Mouse (Mus musculus): ENCODE results near the gene Tmem182. TPM values are rescaled to one million over a fixed set of nuclear protein-coding genes. Genes with fewer than 3 reads are reported as not detected.

The Tmem182 gene
- polyA plus RNA-seq, 1 experiment from 2014 or later = 1.5 TPM

DNA sequence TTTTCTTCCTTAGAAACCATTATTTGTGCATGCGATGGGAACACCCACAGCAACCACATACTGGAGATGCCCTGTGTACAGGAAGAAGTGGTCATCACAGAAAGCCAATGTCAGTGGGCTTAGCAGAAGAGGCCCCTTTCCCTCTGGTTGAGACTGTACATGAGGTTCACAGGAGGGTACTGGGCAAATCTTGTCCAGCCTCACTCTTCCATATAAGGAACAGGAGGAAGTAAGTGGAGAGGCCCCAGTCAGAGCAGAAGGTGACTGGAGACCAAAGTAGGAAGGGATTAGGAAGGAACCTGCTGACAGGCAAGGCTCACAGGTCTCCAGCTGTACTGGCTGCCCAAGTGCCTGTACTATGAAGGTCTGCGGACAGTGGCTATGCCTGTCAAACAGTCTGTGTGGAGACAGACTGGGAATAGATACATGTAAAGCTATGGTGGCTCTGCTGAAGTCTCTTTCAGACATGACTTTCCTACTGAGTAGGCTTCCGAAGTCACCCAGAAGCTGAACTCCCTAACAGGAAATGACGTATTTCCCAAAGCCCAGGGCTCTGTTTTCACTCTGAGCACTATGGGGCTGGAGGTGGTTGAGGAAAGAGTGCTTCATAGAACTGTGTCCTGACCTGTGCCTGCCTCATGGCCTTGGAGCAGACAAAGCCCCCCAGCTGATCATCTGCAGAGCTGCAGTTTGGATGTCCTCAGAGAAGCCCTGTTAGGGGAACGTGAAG, 35.8 kb downstream of the Tmem182 start:
- no peak; the same call in 1 of the 2 replicates for ATAC-seq (ENCODE audit: borderline replicate concordance, extremely low read depth, low FRiP score, low TSS enrichment)

DNA sequence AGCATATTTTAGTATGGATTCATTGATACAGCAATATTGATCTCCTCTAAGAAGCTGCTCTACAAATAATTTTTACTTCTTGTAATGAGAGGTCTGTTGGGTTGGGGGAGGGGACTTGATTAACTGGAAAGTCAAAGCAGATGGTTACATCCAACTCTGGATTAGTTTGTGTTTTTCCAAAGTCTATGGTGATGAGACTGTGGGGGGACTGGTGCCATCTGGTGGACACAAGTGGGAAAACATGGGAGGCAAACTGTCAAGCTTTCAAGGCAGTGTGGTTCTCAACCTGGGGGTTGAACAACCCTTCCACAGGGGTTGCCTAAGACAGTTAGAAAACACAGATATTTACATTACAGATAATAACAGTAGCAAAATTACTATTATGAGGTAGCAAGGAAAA, 39.2 kb downstream of the Tmem182 start:
- Histone ChIP-seq H3K4me3 (no peak overlapping the region), H3K4me2 (no peak overlapping the region), H3K4me1 (no peaks in the 10 kb centered on the region), H3K36me3 (no peaks in the 10 kb centered on the region), H3K9ac (no peak overlapping the region), H3K9me3 (no peaks in the 10 kb centered on the region), H3K27ac (no peak overlapping the region), H3K27me3 (no peaks in the 10 kb centered on the region)
- ATAC-seq (ENCODE audit: borderline replicate concordance, extremely low read depth, low FRiP score, low TSS enrichment) = no peak

More for the DNA sequence above, 35.8 kb downstream of the Tmem182 start:
- Histone ChIP-seq H3K36me3 (no peaks in the 10 kb centered on the region), H3K27ac (no peak overlapping the region), H3K4me2 (no peak overlapping the region), H3K27me3 (no peaks in the 10 kb centered on the region), H3K4me1 (no peaks in the 10 kb centered on the region), H3K4me3 (no peak overlapping the region), H3K9me3 (no peaks in the 10 kb centered on the region), H3K9ac (no peak overlapping the region)
- 77% methylated on average over 5 of the region's 5 CpGs for WGBS

DNA sequence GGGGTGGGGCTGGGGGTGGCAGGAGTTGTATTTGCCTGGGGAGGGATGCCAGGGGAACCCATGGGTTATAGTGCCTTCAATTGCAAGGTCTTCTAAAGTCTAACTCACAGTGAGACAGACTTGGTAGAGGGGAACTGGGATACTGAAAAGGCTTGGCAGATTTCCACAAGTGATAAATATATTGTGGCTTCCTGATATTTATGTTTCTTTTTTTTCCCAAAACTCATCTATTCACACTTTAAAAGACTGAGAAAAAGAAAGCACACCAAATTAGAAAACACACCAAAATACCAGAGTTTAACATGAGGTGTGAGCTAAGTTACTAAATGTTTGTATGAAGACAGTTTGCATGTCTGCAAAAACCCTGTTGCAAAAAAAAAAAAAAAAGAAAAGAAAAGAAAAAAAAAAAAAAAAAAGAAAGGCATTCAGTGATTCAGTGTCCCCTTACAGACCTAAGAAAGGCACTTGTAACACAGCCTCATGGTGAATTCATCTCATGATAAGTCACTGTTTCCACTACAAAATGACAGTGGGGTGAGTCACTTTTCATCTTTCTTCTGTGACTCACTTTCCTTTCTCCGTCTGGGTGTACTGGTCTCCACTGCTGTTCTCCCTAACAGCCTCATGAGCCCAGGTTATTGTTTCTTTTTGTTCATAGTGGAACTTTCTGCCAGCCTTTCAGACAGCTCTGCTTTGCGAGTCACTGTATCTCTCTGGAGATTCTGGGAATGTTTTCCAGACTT, 42.0 kb downstream of the Tmem182 start:
- Histone ChIP-seq H3K27me3 (no peaks in the 10 kb centered on the region), H3K27ac (no peak overlapping the region), H3K36me3 (no peaks in the 10 kb centered on the region), H3K9me3 (no peaks in the 10 kb centered on the region), H3K4me2 (no peak overlapping the region), H3K4me1 (no peaks in the 10 kb centered on the region), H3K4me3 (no peak overlapping the region), H3K9ac (no peak overlapping the region)
- 57% methylated on average over 2 of the region's 2 CpGs for WGBS
- ATAC-seq (ENCODE audit: borderline replicate concordance, extremely low read depth, low FRiP score, low TSS enrichment) = no peak

DNA sequence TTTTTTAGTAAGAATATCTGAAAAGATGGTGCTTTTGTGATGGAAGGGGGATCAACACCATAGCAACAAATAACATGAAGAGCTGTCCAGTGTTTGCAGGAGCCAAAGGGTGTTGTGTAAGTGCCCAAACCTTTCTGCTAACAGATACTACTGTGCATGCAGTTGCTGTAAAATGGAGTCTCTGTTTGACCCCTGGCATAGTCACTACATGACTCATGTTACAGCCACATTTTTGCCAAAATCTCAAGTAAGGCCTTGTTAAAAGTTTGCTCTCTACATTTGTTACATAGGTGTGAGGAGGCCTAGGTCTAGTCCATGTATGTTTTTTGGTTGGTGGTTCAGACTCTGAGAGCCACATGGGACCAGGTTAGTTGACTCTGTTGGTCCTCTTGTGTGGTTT, 45.9 kb downstream of the Tmem182 start:
- no peak for ATAC-seq (ENCODE audit: borderline replicate concordance, extremely low read depth, low FRiP score, low TSS enrichment)
- H3K27me3 ChIP-seq = no peaks in the 10 kb centered on the region
- H3K27ac ChIP-seq = no peak overlapping the region
- H3K4me3 ChIP-seq = no peak overlapping the region
- no peaks in the 10 kb centered on the region for H3K4me1 ChIP-seq
- H3K9ac ChIP-seq = no peak overlapping the region
- no peaks in the 10 kb centered on the region for H3K9me3 ChIP-seq
- no peak overlapping the region for H3K4me2 ChIP-seq
- no peaks in the 10 kb centered on the region for H3K36me3 ChIP-seq

DNA sequence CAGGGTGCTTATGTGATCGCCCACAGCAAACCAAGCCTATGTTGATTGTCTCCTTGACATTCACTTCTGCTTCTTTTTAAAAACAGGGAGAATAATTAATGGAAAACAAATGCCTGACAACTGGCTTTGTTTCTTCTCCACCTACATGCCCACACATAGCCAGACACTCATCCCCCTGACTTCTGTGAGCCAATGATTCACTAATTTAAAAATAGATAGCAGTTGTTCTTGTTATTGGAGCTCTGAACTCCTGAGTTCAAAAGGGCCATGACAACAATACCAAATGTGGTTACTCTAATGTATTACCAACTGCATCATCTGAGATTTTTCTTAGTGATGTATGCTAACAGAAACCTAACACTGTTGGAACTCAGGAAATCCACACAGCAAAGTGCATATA, 49.9 kb downstream of the Tmem182 start:
- WGBS = 56% methylated on average over 1 of the region's 1 CpGs
- Histone ChIP-seq H3K9ac (no peak overlapping the region), H3K9me3 (no peaks in the 10 kb centered on the region), H3K27me3 (no peaks in the 10 kb centered on the region), H3K27ac (no peak overlapping the region), H3K4me3 (no peak overlapping the region), H3K36me3 (no peaks in the 10 kb centered on the region), H3K4me1 (no peaks in the 10 kb centered on the region), H3K4me2 (no peak overlapping the region)
- no peak for ATAC-seq (ENCODE audit: borderline replicate concordance, extremely low read depth, low FRiP score, low TSS enrichment)

DNA sequence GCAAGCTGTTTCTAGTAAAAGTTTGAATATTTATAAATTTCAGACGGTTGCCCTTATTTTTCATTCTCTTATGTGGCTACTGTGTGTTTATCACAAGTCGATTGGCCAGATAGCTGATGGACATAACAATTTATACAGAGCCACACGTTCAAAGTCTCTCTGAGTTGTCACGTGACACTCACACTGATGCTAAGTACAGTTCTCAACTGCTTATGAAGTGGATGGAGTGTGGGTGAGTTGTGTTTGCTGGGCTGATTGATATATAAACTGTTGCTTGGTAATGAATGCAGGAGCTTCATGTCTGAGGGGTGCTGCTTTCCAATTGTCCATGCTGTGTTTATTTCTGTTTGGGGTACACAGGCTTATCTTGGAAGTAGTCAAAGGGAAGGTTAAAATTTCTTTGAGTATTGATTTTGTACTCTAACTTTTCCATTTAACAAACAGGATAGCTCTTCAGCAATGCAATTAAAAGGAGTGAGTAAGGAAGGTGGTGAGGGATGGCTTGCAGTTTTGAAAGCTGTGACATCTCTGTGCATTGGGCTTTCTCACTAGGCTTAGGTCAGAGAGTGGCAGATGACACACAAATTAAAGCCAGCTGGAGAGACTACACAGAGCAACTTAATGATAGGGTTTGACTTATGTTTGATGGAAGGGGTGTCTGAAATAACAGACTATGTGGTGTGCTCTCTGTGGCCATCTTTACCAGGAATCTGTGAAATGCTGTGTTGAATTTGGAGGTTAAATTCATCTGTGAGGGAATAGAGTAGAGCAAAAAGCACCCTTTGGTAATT, 51.6 kb downstream of the Tmem182 start:
- H3K36me3 ChIP-seq = no peaks in the 10 kb centered on the region
- WGBS = 24% methylated on average over 4 of the region's 4 CpGs
- H3K9ac ChIP-seq = no peak overlapping the region
- ATAC-seq (ENCODE audit: borderline replicate concordance, extremely low read depth, low FRiP score, low TSS enrichment) = peak; percentile 88
- H3K27me3 ChIP-seq = no peaks in the 10 kb centered on the region; the same call in 1 of the 2 replicates
- no peak overlapping the region for H3K4me2 ChIP-seq
- H3K4me3 ChIP-seq = no peak overlapping the region
- no peaks in the 10 kb centered on the region for H3K4me1 ChIP-seq
- H3K27ac ChIP-seq = no peak overlapping the region
- H3K9me3 ChIP-seq = no peaks in the 10 kb centered on the region

DNA sequence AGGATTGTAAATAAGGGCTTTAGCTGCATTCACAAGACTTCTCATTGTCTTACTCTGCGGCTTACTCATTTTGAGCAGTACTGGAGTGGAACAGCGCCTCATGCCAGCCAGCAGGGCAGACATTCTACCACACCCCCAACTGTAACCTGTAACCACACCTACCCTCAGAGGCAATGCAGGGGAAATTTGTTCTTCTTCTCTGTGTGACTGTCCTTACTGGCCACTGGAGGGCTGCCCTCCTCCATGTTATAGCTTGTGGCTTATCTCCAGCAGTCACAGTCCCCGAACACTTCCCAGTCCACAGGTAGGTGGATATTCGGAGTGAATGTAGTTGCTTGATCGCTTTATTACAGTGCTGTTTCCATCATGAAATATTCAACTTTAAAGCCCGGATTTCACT, 59.6 kb downstream of the Tmem182 start:
- H3K4me2 ChIP-seq = no peak overlapping the region
- no peaks in the 10 kb centered on the region for H3K9me3 ChIP-seq
- WGBS = 66% methylated on average over 6 of the region's 6 CpGs
- H3K4me3 ChIP-seq = no peak overlapping the region
- no peaks in the 10 kb centered on the region for H3K36me3 ChIP-seq
- ATAC-seq (ENCODE audit: borderline replicate concordance, extremely low read depth, low FRiP score, low TSS enrichment) = no peak
- H3K9ac ChIP-seq = no peak overlapping the region
- H3K27me3 ChIP-seq = peaks cover 3% of the 10 kb centered on the region; the same call in 1 of the 2 replicates
- H3K27ac ChIP-seq = no peak overlapping the region
- H3K4me1 ChIP-seq = no peaks in the 10 kb centered on the region

DNA sequence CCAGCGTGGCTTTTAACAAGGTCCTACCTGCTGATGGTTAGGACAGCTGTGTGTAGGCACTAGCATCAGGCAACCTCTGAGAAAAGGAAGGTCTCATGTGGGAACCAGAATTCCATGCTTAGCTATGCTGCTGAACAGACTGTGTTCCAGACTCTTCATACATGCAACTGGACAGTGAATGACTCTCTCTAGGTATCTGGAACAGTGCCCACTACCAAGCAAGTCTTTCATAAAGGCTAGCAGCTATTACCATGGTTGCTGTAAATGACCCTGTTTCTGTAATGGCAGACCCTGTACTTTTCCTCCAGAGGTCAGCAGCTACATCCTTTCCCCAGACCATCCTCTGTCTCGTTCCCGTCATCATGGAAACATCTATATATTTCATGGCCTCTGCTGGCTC, 61.7 kb downstream of the Tmem182 start:
- no peak overlapping the region for H3K9ac ChIP-seq
- H3K27me3 ChIP-seq = 0 out of 2 replicates have a peak, but pooled peaks cover 3% of the 10 kb centered on the region
- ATAC-seq (ENCODE audit: borderline replicate concordance, extremely low read depth, low FRiP score, low TSS enrichment) = no peak
- no peaks in the 10 kb centered on the region for H3K9me3 ChIP-seq
- H3K27ac ChIP-seq = no peak overlapping the region
- 74% methylated on average over 3 of the region's 3 CpGs for WGBS
- no peaks in the 10 kb centered on the region for H3K4me1 ChIP-seq
- no peaks in the 10 kb centered on the region for H3K36me3 ChIP-seq
- H3K4me2 ChIP-seq = no peak overlapping the region
- no peak overlapping the region for H3K4me3 ChIP-seq

DNA sequence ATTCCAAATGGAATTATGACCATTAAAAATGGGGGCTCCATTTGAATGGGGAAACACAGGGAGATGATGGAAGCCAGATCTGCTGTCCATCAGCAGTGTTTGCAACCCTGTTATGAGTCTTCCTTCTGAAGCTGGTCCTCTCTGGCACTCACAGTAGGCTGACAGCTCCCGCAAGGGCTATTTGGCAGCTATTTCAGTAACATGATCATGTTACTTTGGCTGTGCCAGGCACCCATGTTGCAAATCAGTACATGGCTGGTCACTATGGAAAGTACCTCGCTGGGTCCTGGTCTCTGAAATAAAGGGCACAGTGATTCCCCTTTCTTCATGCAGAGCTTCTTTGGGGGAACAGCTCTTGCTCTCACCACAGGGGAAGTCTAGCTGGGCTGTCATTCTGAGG, 62.2 kb downstream of the Tmem182 start:
- Histone ChIP-seq H3K4me2 (no peak overlapping the region), H3K36me3 (no peaks in the 10 kb centered on the region)
- WGBS = 78% methylated on average over 2 of the region's 2 CpGs

DNA sequence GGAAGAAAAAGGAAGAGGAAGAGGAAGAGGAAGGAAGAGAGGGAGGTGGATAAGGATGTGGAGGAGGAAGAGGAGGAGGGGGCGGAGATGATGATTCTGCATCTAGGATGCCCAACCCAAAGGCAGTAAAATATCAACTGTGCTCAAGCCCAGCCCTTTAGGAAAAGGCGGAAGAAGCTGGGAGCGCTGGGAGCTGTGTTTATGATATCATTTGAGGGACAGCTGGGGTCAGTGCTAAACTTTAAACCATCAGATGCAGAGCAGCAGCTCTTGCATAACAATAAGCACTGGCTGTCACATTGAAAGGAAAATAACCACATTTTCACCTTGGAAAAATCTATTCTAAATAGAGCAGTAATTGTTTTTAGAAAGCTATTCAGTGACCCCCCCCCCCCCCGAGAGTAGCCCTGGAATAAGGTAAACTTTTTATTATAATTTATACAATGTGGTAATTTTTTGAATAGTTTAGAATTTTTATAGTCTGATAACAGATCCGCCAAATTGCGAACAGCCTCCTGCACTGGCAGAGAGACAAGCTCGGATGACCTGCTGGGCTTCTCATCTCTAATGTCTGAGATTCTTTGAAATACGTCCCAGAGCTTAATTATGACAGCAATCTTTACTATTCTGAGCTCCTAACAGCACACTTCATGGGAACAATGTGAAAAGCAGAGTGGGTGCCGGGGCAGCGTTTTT, 68.5 kb downstream of the Tmem182 start:
- no peaks in the 10 kb centered on the region for H3K9me3 ChIP-seq
- 0 out of 2 replicates have a peak, but pooled peaks cover 3% of the 10 kb centered on the region for H3K27me3 ChIP-seq
- no peak overlapping the region for H3K9ac ChIP-seq
- 0 out of 2 replicates have a peak, but pooled peaks have one; percentile 37 for ATAC-seq (ENCODE audit: borderline replicate concordance, extremely low read depth, low FRiP score, low TSS enrichment)
- 34% methylated on average over 10 of the region's 10 CpGs for WGBS
- peak overlapping the region; percentile 51 for H3K4me2 ChIP-seq
- 0 out of 2 replicates have a peak overlapping the region, but pooled peaks have one; percentile 7 for H3K4me3 ChIP-seq
- no peaks in the 10 kb centered on the region for H3K36me3 ChIP-seq
- H3K27ac ChIP-seq = no peak overlapping the region
- H3K4me1 ChIP-seq = peaks cover 7% of the 10 kb centered on the region; the same call in 1 of the 2 replicates

More for the DNA sequence above, 62.2 kb downstream of the Tmem182 start:
- H3K9ac ChIP-seq = no peak overlapping the region
- ATAC-seq (ENCODE audit: borderline replicate concordance, extremely low read depth, low FRiP score, low TSS enrichment) = no peak
- 0 out of 2 replicates have a peak, but pooled peaks cover 6% of the 10 kb centered on the region for H3K27me3 ChIP-seq
- H3K27ac ChIP-seq = no peak overlapping the region
- H3K4me3 ChIP-seq = no peak overlapping the region
- H3K9me3 ChIP-seq = no peaks in the 10 kb centered on the region
- no peaks in the 10 kb centered on the region for H3K4me1 ChIP-seq
